Mouse (Mus musculus) gastrocnemius, adult 2 months (tissue): ENCODE measurements around the gene Gm20388. TPM values are rescaled to one million over a fixed set of nuclear protein-coding genes. Genes with fewer than 3 reads are reported as not detected.

Experiments
- DNase-seq: peaks from one replicate; pipeline ENCODE4 v3.0.0; 2022
- H3K27ac ChIP-seq: fragments of 200-600 bp; 2 replicates; pipeline ENCODE4 v1.8.1; 2022; ENCODE audit warnings: mild to moderate bottlenecking
- H3K4me3 ChIP-seq: fragments of 200-600 bp; 2 replicates; pipeline ENCODE4 v1.8.1; 2022; ENCODE audit warnings: mild to moderate bottlenecking, moderate library complexity
- CTCF ChIP-seq: fragments of 200-600 bp; IDR thresholded peaks from 2 replicates; pipeline ENCODE4 v1.8.1; 2022; ENCODE audit warnings: antibody characterized with exemption, mild to moderate bottlenecking, moderate library complexity
- intact Hi-C: fragments of 180-260 bp; cut with DNase I; formaldehyde crosslinking; loops from one replicate; pipeline ENCODE4 v1.15.1; 2025
- total RNA-seq, 2 experiments: library from RNA; stranded (reverse); gene quantifications; 2 replicates each; pipeline ENCODE4 v1.2.3; 2021

Gm20388 gene
- total RNA-seq, 2 experiments from 2014 or later, result 6.1 to 15.0 TPM

- intact Hi-C loops, result no loop called here
- no peak for TF ChIP-seq CTCF
- Histone ChIP-seq H3K27ac (no peak overlapping the region), H3K4me3 (no peak overlapping the region)
- no peak for DNase-seq
Observed at GRCm38 (mm10) chr8:121705174-121705573, 1794.5 kb downstream of the Gm20388 start.

- intact Hi-C loops, result no loop called here
Observed at GRCm38 (mm10) chr8:121706956-121707355, 1796.3 kb downstream of the Gm20388 start.

GRCm38 (mm10) chr8:121708406-121708805, 1797.8 kb downstream of the Gm20388 start:
- intact Hi-C loops, result no loop called here
- TF ChIP-seq CTCF, result no peak

More at GRCm38 (mm10) chr8:121706956-121707355, 1796.3 kb downstream of the Gm20388 start:
- Histone ChIP-seq H3K27ac (no peak overlapping the region), H3K4me3 (no peak overlapping the region)
- TF ChIP-seq CTCF, result no peak
- DNase-seq, result no peak

GRCm38 (mm10) chr8:121717502-121717901, 1806.9 kb downstream of the Gm20388 start:
- H3K4me3 ChIP-seq, result no peak overlapping the region
- DNase-seq, result no peak
- no peak for TF ChIP-seq CTCF
- intact Hi-C loops, result no loop called here
- no peak overlapping the region for H3K27ac ChIP-seq

More at GRCm38 (mm10) chr8:121708406-121708805, 1797.8 kb downstream of the Gm20388 start:
- DNase-seq, result no peak
- Histone ChIP-seq H3K4me3 (no peak overlapping the region), H3K27ac (no peak overlapping the region)

- Histone ChIP-seq H3K4me3 (no peak overlapping the region), H3K27ac (no peak overlapping the region)
- intact Hi-C loops, result loop anchor here (2.0 kb wide), 1 partner anchor 115 kb away; no protein-coding TSS in a partner anchor
- DNase-seq, result peak; percentile 84
- TF ChIP-seq CTCF, result peak; percentile 83
Observed at GRCm38 (mm10) chr8:121717982-121718425, 1807.4 kb downstream of the Gm20388 start.

- no peak for DNase-seq
- Histone ChIP-seq H3K4me3 (no peak overlapping the region), H3K27ac (no peak overlapping the region)
- intact Hi-C loops, result loop anchor here (2.0 kb wide), 1 partner anchor 114 kb away; no protein-coding TSS in a partner anchor
- TF ChIP-seq CTCF, result no peak
Observed at GRCm38 (mm10) chr8:121718925-121719324, 1808.3 kb downstream of the Gm20388 start.

GRCm38 (mm10) chr8:121721072-121721471, 1810.4 kb downstream of the Gm20388 start:
- no peak for TF ChIP-seq CTCF
- Histone ChIP-seq H3K27ac (no peak overlapping the region), H3K4me3 (no peak overlapping the region)
- intact Hi-C loops, result no loop called here
- no peak for DNase-seq

- no peak for DNase-seq
- H3K4me3 ChIP-seq, result no peak overlapping the region
- H3K27ac ChIP-seq, result no peak overlapping the region
- intact Hi-C loops, result no loop called here
- no peak for TF ChIP-seq CTCF
Observed at GRCm38 (mm10) chr8:121723846-121724245, 1813.2 kb downstream of the Gm20388 start.

- H3K27ac ChIP-seq, result no peak overlapping the region
- intact Hi-C loops, result no loop called here
- H3K4me3 ChIP-seq, result no peak overlapping the region
- no peak for DNase-seq
- TF ChIP-seq CTCF, result no peak
Observed at GRCm38 (mm10) chr8:121727164-121727563, 1816.5 kb downstream of the Gm20388 start.

- peak within 1 kb of the TSS; percentile 48 for H3K4me3 ChIP-seq
- TF ChIP-seq CTCF, result no peak
- DNase-seq, result no peak
- H3K27ac ChIP-seq, result no peak within 1 kb of the TSS
- intact Hi-C loops, result no loop called here
Observed at GRCm38 (mm10) chr8:121729323-121729722, 1818.7 kb downstream of the Gm20388 start, which contains the start of gene Jph3. Jph3 (plus strand) TSS chr8:121729623.

GRCm38 (mm10) chr8:121729754-121730153, 1819.1 kb downstream of the Gm20388 start:
- peak overlapping the region; percentile 44 for H3K4me3 ChIP-seq
- intact Hi-C loops, result no loop called here

GRCm38 (mm10) chr8:121730170-121730569, 1819.5 kb downstream of the Gm20388 start:
- peak overlapping the region; percentile 48 for H3K4me3 ChIP-seq
- no peak for DNase-seq
- TF ChIP-seq CTCF, result no peak
- no peak overlapping the region for H3K27ac ChIP-seq
- intact Hi-C loops, result no loop called here

More at GRCm38 (mm10) chr8:121729754-121730153, 1819.1 kb downstream of the Gm20388 start:
- no peak overlapping the region for H3K27ac ChIP-seq
- no peak for TF ChIP-seq CTCF
- no peak for DNase-seq

- intact Hi-C loops, result no loop called here
- no peak for TF ChIP-seq CTCF
- Histone ChIP-seq H3K27ac (no peak overlapping the region), H3K4me3 (no peak overlapping the region)
- no peak for DNase-seq
Observed at GRCm38 (mm10) chr8:121730646-121731045, 1820.0 kb downstream of the Gm20388 start.

- no peak for TF ChIP-seq CTCF
- intact Hi-C loops, result no loop called here
- Histone ChIP-seq H3K4me3 (no peak overlapping the region), H3K27ac (no peak overlapping the region)
- DNase-seq, result no peak
Observed at GRCm38 (mm10) chr8:121731060-121731459, 1820.4 kb downstream of the Gm20388 start.
